Mouse (Mus musculus) bone marrow macrophage, adult 2 months (primary cell): Measurements from ENCODE around the gene Scamp1.

ENCODE experiments used
- CTCF ChIP-seq: IDR thresholded peaks from 2 replicates; pipeline ENCODE4 v1.5.1; 2012; ENCODE audit warnings: low read depth, mild to moderate bottlenecking, low read length, moderate library complexity
- POLR2A ChIP-seq: IDR thresholded peaks from 2 replicates; pipeline ENCODE4 v1.6.1; 2012; ENCODE audit warnings: mild to moderate bottlenecking, low read depth, low read length, borderline replicate concordance

DNA sequence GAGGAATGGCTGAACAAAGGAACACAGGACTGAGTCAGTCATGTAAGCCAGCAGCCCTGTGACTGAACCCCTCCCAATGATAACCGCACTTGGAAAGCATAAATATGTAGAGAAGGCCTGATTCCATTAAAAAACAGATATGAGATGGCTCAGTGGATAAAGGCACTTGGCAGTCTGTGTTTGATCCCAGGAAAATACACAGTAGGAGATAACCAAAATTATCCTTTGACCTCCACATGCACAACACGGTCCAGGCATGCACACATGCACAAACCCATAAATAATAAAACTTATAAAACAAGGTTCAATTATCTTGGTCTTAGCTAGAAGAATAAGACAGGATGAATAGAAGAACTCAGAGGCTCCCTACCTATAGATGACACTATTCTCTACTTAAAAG, 27.9 kb downstream of the Scamp1 start:
- TF ChIP-seq CTCF: no peak
- no peak for TF ChIP-seq POLR2A
